Mouse (Mus musculus): ENCODE measurements at regions not wholly inside any gene's neighbourhood (a gene's known extent, or its start where the extent isn't known, plus 50 kb on each side); places are given as distances from the start of the nearest gene placed in this dataset.

DNA sequence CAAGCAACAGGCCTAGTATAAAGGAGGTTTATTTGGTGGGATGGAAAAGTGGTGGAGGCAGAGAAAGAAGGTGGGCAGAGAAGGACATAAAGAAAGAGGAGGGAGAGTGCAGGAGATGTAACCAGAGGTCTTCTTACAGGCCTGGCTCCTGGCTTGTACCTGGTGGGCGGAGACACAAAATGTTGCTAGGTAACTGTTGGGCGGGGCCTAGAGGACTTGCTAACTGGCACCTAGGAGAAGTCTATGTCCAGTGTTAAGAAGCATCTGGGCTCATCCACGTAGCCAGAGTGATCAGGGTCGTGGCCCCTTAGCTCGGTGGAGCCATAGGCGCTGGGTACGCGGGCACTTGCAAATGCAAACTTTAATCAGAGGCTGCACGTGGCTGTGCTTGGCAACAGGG is 52.0 kb upstream of the Lrp8 start:
- TF ChIP-seq CTCF (IDR thresholded peaks at IDR 0.05; ENCODE audit: borderline replicate concordance, insufficient read depth, low read length) (no peak), POLR2A (IDR thresholded peaks at IDR 0.05; ENCODE audit: low read depth, low read length) (no peak)
- Histone ChIP-seq H3K4me1 (ENCODE audit: control insufficient read depth, insufficient read depth, low read length) (no peaks in the 10 kb centered on the region), H3K4me3 (ENCODE audit: insufficient read depth, low read length) (no peak overlapping the region), H3K27ac (ENCODE audit: insufficient read depth, low read length) (no peak overlapping the region)

Data from embryonic fibroblast, embryonic 13.5 days (primary cell).